Mouse (Mus musculus) left cerebral cortex, adult 8-10 months (tissue): ENCODE measurements around the gene Rflnb. TPM values are rescaled to one million over a fixed set of nuclear protein-coding genes. Genes with fewer than 3 reads are reported as not detected.
A peak's percentile ranks its signal among the peaks of the same experiment; 100 is the strongest.
"Not testable (repeated sequence)": the region's sequence is repeated elsewhere in the genome, so short reads cannot be mapped to it uniquely, and the experiment has no call there.

ENCODE experiments used
- DNase-seq, 2 experiments: peaks; one replicate each; pipeline ENCODE4 v3.0.0; 2022; ENCODE audit warnings: low spot score in 2 of 2
- total RNA-seq, 4 experiments: library from RNA; stranded (reverse); gene quantifications; 2 replicates each; pipeline ENCODE4 v1.2.4; 2022

Gene Rflnb
- total RNA-seq, 4 experiments from 2014 or later: 7.5 to 9.7 (median 8.9) TPM

GRCm38 (mm10) chr11:76037581-76038294 lies 10.2 kb upstream of the Rflnb start:
- DNase-seq: no peak

- DNase-seq: no peak
Observed at GRCm38 (mm10) chr11:76035182-76035581, 7.6 kb upstream of the Rflnb start.

DNA sequence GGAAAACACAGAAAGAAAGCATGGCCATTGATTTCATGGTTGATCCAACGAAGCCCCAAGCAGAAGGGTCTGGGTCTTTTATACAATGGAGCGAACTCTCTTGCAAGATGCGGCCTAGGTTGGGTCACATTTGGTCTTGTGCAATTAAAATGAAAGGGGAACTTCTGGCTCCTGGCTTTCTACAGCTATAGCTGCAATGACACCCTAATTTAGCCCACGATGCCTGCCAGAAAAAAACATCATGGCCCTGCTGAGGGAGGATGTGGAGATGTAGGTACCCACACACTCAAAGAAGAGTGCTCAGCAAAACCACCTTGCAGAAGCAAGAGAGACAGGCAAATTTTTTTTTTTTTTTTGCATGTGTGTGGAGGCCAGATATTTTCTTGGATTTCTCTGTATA lies 6.3 kb upstream of the Rflnb start:
- no peak for DNase-seq

GRCm38 (mm10) chr11:76033359-76033758 lies 5.8 kb upstream of the Rflnb start:
- DNase-seq: no peak

- DNase-seq: no peak
Observed at GRCm38 (mm10) chr11:76028072-76028465, 487 bp upstream of the Rflnb start.

GRCm38 (mm10) chr11:76026527-76027138 lies 949 bp downstream of the Rflnb start:
- DNase-seq: no peak

GRCm38 (mm10) chr11:76025080-76025583 lies 2.5 kb downstream of the Rflnb start:
- no peak for DNase-seq

GRCm38 (mm10) chr11:76020916-76021315 lies 6.7 kb downstream of the Rflnb start:
- DNase-seq: no peak

DNA sequence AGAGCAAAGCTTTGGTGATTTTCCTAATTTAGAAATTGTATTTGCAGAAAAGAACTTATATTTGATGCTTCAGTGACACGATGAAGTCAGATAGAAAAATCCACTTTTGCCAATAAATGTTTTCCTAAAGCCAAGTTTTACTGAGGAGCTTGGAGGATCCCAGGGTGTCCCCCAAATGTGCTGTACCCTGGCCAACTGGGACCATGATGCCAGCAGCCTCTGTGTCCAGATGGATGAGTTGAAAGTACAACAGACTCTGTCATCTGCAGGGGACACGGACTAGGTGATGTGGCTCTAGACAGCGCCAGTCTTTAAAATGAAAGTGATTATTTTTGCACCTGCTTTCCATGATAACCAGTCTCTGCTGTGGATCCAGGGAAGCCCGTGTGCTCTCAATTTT lies 7.7 kb downstream of the Rflnb start:
- DNase-seq: no peak

DNA sequence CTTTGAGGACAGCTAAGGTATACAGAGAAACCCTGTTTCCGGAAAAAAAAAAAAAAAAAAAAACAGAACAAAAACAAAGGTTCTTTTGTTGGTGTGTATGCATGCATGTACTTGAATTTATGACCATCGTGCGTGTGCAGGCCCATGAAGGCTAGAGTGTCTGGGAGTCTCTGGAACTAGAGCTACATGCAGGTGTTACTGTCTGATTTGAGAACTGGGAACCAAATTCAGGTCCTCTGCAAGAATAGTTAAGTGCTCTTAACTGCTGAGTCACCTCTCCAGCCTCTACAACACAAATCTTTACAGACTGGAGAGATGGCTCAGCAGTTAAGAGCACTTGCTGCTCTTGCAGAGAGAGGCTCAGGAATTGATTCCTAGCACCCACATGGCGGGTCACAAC lies 11.8 kb downstream of the Rflnb start:
- no peak for DNase-seq

- DNase-seq: no peak
Observed at GRCm38 (mm10) chr11:76015251-76015650, 12.3 kb downstream of the Rflnb start.

GRCm38 (mm10) chr11:76010838-76011624 lies 16.6 kb downstream of the Rflnb start:
- no peak for DNase-seq

- no peak for DNase-seq
Observed at GRCm38 (mm10) chr11:76009101-76009500, 18.5 kb downstream of the Rflnb start.

GRCm38 (mm10) chr11:76008162-76008561 lies 19.4 kb downstream of the Rflnb start:
- DNase-seq: no peak

DNA sequence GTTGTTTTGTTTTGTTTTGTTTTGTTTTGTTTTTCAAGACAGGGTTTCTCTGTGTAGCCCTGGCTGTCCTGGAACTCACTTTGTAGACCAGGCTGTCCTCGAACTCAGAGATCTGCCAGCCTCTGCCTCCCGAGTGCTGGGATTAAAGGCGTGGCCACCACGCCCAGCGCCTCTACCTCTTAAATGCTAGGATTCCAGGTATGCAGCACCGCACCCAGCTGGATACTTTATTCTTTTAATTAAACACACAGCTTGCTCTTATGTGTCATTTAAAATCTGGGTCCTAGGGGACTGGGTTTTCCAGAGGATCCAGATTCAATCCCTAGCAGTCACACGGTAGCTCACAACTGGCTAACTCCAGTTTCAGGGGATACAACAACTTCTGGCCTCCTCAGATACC lies 23.3 kb downstream of the Rflnb start:
- not testable (repeated sequence) for DNase-seq

GRCm38 (mm10) chr11:76001237-76001878 lies 26.2 kb downstream of the Rflnb start:
- no peak for DNase-seq

DNA sequence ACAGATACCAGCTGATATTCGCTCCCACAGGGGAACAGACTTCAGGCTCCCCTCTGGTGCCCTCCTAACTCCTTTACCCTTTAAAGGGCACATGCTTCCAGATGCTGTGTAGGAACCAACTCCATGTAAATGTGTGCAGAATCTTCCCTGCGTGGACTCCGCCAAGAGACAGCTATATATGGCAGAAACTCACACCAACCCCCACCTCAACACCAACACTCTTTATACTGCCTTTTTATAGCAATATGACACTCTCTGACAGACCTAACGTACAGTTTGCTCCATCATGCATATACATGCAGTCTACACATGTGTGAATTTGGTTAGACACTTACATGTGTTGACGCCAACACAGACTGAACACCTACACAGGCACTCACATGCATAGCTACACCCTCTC lies 26.9 kb downstream of the Rflnb start:
- peak in 1 of 2 experiments; percentile 34 for DNase-seq

GRCm38 (mm10) chr11:75999440-76000155 lies 28.0 kb downstream of the Rflnb start, which contains the start of gene 1700016K19Rik:
Gene 1700016K19Rik (plus strand): TSS chr11:75999912.
- peak; percentile 56 to 78 for DNase-seq

GRCm38 (mm10) chr11:75994357-75994756 lies 33.2 kb downstream of the Rflnb start:
- no peak for DNase-seq

DNA sequence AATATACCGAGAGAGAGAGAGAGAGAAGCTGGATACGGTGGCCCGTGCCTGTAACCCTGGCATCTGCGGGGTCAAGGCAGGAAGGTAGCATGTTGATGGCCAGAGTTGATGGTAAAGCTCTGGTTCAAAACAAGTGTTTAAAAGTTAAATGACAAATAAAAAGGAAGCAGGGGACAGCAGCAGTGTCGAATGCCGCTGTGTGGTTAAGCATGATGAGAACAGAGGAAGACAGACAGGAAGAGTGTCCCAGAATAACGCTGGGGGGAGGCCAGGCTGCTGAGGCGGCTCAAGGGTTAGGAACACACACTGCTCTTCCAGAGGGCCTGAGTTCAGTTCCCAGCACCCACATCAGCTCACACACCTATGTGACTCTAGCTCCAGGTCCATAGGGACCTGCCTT lies 35.1 kb downstream of the Rflnb start:
- no peak for DNase-seq

DNA sequence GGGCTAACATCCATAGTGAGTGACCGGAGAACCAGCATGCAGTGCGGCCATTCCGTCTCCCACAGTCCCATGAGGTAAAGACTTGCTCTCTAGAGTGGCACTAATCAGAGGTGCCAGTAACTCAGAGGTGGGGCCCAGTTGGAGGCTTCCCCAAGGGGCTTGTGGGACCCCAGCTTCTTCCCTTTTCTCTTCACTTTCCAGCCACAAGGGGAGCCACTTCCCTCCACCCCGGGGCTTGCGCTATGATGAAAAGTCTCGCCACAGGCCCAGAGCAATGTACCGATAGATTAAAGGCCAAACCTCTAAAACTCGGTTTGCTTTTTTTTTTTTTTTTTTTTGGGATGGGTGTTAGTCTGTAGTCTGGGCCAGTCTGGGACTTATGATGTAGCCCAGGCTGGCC lies 35.7 kb downstream of the Rflnb start:
- DNase-seq: no peak
